Mouse (Mus musculus): ENCODE results near the gene Galt. TPM values are rescaled to one million over a fixed set of nuclear protein-coding genes. Genes with fewer than 3 reads are reported as not detected.

Galt gene
- 52.5 and 58.9 TPM in 2 replicates for polyA plus RNA-seq (2015; fragmentation: Nextera tagmentation; extraction: Ambion mirVana)

DNA sequence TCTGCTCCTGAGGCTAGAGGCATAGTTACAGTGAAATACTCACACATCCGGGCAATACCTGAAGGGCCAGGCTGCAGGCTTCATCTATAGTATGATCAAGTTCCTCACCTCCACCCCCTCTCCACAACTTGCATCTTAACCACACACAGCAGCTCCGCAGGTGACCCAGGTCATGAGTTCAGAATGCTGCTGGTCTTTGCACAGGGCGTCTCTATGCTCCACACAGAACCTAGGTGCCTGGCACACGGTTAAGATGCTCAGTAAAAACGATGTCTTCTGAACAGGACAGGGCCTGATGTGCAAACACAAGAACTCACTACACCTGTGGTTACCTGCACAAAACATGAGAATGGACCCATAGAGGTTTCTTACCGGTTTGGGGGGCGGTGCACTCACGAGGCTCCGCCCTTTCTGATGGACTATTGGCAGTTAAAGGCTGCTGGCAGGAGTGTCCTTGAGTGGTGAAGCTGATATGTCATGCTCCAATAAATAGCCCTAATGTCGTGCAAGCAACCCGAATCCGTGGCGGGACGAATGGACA is at the start of gene Galt:
TSS of gene Galt (plus strand) at position 432 of the 541 bp plus-strand sequence.
- Histone ChIP-seq H3K36me3 (ENCODE audit: control insufficient read depth, insufficient read depth, low read length) (no peaks in the 10 kb centered on the region; the same call in 1 of the 2 replicates), H3K4me2 (ENCODE audit: low read length) (peak within 1 kb of the TSS; percentile 58), H3K9ac (ENCODE audit: low read depth, low read length) (peak within 1 kb of the TSS; percentile 75), H3K27ac (ENCODE audit: low read length) (peak within 1 kb of the TSS; percentile 83), H3K4me3 (ENCODE audit: low read depth, low read length) (peak within 1 kb of the TSS; percentile 66), H3K4me1 (ENCODE audit: control insufficient read depth, insufficient read depth, low read length) (peaks cover 9% of the 10 kb centered on the region), H3K27me3 (ENCODE audit: control insufficient read depth, insufficient read depth, low read depth, low read length) (no peaks in the 10 kb centered on the region), H3K9me3 (replicated peaks; ENCODE audit: control insufficient read depth, low read length, poor library complexity, severe bottlenecking) (no peaks in the 10 kb centered on the region)
- 12% methylated on average over 14 of the region's 14 CpGs for WGBS
- ATAC-seq = peak; percentile 81

DNA sequence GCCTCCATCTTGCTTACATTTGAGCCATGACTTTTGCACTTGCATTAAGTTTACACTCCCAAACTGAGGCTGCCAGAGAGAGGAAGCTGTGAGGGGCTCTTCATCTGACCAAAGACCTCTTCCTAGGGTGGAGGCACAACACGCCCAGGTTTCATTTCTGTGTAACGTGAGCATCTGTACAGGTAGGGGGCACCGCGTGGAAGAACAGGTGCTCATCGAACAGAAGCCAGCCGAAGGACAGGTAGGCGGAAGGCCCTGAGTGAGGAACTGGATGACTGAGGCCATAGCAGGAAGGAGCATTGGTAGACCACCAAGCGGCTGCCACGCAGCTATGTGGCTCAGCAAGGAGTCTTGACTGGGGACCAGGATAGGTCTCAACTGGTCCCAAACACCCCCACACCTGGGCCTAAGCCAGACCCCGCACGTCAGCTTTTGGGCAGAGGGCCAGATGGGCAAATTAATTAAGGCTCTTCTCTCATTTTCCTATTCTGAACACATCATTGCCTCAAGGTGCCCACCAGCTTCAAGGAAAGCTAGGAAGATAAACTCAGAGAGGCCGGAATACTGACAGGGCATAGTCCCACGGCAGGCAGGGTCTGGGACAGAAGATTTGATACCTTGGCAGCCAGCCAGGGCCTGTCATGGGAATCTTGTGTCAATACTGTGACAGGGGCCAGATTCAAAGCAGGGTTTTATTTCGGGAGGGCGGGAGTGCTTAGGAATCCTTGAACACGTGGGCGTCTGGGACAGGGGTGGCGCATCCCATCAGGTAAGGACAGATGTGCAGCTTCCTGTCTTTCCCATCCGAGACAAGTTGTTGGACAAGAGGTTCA is 48.9 kb upstream of the Galt start:
- Histone ChIP-seq H3K27me3 (ENCODE audit: control insufficient read depth, insufficient read depth, low read depth, low read length) (no peaks in the 10 kb centered on the region), H3K4me1 (ENCODE audit: control insufficient read depth, insufficient read depth, low read length) (peaks cover 23% of the 10 kb centered on the region), H3K4me2 (ENCODE audit: low read length) (peak overlapping the region; percentile 21; the same call in 1 of the 2 replicates), H3K9me3 (replicated peaks; ENCODE audit: control insufficient read depth, low read length, poor library complexity, severe bottlenecking) (no peaks in the 10 kb centered on the region), H3K4me3 (ENCODE audit: low read depth, low read length) (no peak overlapping the region), H3K9ac (ENCODE audit: low read depth, low read length) (peak overlapping the region; percentile 42; the same call in 1 of the 2 replicates), H3K36me3 (ENCODE audit: control insufficient read depth, insufficient read depth, low read length) (no peaks in the 10 kb centered on the region), H3K27ac (ENCODE audit: low read length) (peak overlapping the region; percentile 58)
- peak; percentile 4; the same call in 1 of the 2 replicates for ATAC-seq
- 50% methylated on average over 19 of the region's 19 CpGs for WGBS

DNA sequence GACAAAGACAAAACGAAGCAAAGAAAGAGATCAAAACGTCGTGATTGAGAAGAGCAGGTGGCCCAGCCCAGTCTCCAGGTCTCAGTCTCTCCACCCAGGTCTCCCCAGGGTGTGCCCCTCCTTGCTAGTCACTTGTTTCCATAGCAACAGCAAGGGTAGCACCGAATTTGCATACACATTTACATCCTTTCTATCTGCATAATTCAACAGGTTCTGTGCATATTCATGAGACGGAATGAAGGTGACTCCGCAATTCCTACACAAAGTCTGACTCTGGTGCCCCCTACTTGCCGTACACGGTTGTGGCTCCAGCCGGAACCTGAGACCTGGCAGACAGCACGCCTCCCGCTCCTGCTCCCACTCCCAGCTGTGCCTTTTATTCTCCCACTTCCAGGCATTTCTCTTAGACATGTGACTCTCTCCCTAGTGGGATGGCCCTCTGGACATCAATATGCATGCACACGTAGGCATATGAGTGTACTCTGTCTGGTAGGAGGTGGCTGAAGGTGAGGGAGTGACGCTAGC is 48.0 kb upstream of the Galt start:
- no peak overlapping the region for H3K4me3 ChIP-seq (ENCODE audit: low read depth, low read length)
- peaks cover 32% of the 10 kb centered on the region for H3K4me1 ChIP-seq (ENCODE audit: control insufficient read depth, insufficient read depth, low read length)
- peak; percentile 81 for ATAC-seq
- H3K9me3 ChIP-seq (replicated peaks; ENCODE audit: control insufficient read depth, low read length, poor library complexity, severe bottlenecking) = no peaks in the 10 kb centered on the region
- H3K27me3 ChIP-seq (ENCODE audit: control insufficient read depth, insufficient read depth, low read depth, low read length) = no peaks in the 10 kb centered on the region
- 1% methylated on average over 13 of the region's 13 CpGs for WGBS
- H3K4me2 ChIP-seq (ENCODE audit: low read length) = peak overlapping the region; percentile 21
- 0 out of 2 replicates have a peak overlapping the region, but pooled peaks have one; percentile 15 for H3K9ac ChIP-seq (ENCODE audit: low read depth, low read length)
- peak overlapping the region; percentile 62 for H3K27ac ChIP-seq (ENCODE audit: low read length)
- no peaks in the 10 kb centered on the region for H3K36me3 ChIP-seq (ENCODE audit: control insufficient read depth, insufficient read depth, low read length)

DNA sequence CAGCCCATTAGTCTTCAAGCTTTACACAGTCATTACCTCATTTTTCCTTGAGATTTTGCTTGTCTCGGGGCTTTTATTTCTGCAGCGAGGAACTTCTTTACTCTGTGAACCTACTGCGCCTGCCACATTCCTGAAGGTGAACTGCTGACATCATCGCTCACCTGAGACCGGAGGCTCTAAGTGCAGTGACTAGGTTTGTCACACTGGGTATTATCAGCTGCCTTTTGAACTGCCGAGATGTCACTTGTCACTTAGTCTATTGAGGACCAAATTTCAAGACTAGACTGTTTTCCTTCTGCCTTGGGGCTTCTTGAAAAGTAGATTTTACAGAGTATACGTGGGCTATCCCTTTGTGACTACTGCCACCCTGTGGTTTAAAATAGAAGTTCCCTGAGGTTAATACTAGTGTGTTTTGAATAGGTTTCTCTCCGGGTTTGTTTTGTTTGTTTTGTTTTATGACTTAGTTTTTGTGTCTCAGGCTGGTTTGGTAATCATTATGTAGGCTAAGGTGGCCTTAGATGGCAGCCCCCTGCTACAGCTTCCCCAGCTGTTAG is 46.8 kb upstream of the Galt start:
- Histone ChIP-seq H3K36me3 (ENCODE audit: control insufficient read depth, insufficient read depth, low read length) (no peaks in the 10 kb centered on the region), H3K9ac (ENCODE audit: low read depth, low read length) (no peak overlapping the region), H3K4me1 (ENCODE audit: control insufficient read depth, insufficient read depth, low read length) (peaks cover 41% of the 10 kb centered on the region), H3K9me3 (replicated peaks; ENCODE audit: control insufficient read depth, low read length, poor library complexity, severe bottlenecking) (no peaks in the 10 kb centered on the region), H3K27me3 (ENCODE audit: control insufficient read depth, insufficient read depth, low read depth, low read length) (no peaks in the 10 kb centered on the region), H3K4me3 (ENCODE audit: low read depth, low read length) (no peak overlapping the region), H3K27ac (ENCODE audit: low read length) (peak overlapping the region; percentile 62; the same call in 1 of the 2 replicates), H3K4me2 (ENCODE audit: low read length) (no peak overlapping the region)
- peak; percentile 39 for ATAC-seq
- WGBS = 42% methylated on average over 8 of the region's 8 CpGs

DNA sequence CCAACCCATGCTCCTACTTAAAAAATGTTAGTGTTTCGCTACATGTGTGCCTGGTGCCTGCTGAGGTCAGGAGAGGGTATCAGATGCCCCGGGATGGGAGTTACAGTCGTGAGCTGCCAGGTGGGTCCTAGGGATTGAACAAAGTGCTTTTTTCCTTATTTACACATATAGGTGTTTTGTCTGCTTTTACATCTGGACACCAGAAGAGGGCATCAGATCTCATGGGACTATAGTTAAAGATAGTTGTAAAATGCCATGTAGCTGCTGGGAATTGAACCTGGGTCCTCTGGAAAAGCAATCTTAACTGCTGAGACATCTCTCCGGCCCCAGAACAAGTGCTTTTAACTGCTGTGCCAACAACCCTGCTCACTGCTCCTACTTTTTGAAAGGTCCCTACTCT is 44.8 kb upstream of the Galt start:
- 70% methylated on average over 4 of the region's 4 CpGs for WGBS

DNA sequence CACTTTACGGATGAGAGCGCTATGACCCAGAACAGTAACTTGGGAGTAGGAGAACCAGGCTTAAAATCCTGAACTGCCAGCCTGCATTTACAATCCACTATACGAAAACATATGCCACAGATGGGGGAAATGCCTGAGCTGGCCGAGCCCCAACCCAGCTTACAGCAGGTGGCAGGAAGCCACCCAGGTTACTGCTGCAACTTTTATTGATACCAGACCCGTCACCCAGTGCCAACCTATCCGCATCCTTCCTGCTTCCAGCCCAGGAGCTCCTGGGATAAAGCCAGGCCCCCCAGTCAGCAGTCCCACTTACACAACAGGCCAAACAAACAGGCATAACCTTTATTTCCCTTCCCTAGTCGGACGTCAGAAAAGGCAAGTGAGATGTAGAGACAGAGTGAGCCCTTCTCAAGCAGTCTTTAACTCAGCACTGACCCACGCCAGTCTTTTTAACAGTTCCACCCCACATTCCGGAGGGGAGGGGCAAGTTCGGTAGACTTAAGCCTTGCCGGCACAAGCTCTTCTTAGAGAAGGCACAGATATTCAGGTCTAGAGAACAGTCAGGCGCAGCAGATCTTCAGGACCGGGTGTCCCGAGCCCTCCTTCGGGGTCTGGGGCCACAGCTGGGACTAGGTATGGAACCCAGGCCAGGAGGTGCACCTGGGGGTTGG is 43.2 kb upstream of the Galt start:
- no peak for ATAC-seq
- H3K9me3 ChIP-seq (replicated peaks; ENCODE audit: control insufficient read depth, low read length, poor library complexity, severe bottlenecking) = no peaks in the 10 kb centered on the region
- peak overlapping the region; percentile 71 for H3K4me3 ChIP-seq (ENCODE audit: low read depth, low read length)
- no peaks in the 10 kb centered on the region; the same call in 1 of the 2 replicates for H3K36me3 ChIP-seq (ENCODE audit: control insufficient read depth, insufficient read depth, low read length)
- H3K9ac ChIP-seq (ENCODE audit: low read depth, low read length) = peak overlapping the region; percentile 89
- 72% methylated on average over 16 of the region's 16 CpGs for WGBS
- H3K4me2 ChIP-seq (ENCODE audit: low read length) = peak overlapping the region; percentile 90
- peaks cover 44% of the 10 kb centered on the region for H3K4me1 ChIP-seq (ENCODE audit: control insufficient read depth, insufficient read depth, low read length)
- H3K27me3 ChIP-seq (ENCODE audit: control insufficient read depth, insufficient read depth, low read depth, low read length) = no peaks in the 10 kb centered on the region
- no peak overlapping the region for H3K27ac ChIP-seq (ENCODE audit: low read length)

More for the DNA sequence above, 44.8 kb upstream of the Galt start:
- no peaks in the 10 kb centered on the region for H3K9me3 ChIP-seq (replicated peaks; ENCODE audit: control insufficient read depth, low read length, poor library complexity, severe bottlenecking)
- no peak overlapping the region for H3K4me2 ChIP-seq (ENCODE audit: low read length)
- peaks cover 54% of the 10 kb centered on the region for H3K4me1 ChIP-seq (ENCODE audit: control insufficient read depth, insufficient read depth, low read length)
- no peak overlapping the region for H3K4me3 ChIP-seq (ENCODE audit: low read depth, low read length)
- H3K9ac ChIP-seq (ENCODE audit: low read depth, low read length) = no peak overlapping the region
- no peak overlapping the region for H3K27ac ChIP-seq (ENCODE audit: low read length)
- no peaks in the 10 kb centered on the region for H3K36me3 ChIP-seq (ENCODE audit: control insufficient read depth, insufficient read depth, low read length)
- H3K27me3 ChIP-seq (ENCODE audit: control insufficient read depth, insufficient read depth, low read depth, low read length) = no peaks in the 10 kb centered on the region
- no peak for ATAC-seq

DNA sequence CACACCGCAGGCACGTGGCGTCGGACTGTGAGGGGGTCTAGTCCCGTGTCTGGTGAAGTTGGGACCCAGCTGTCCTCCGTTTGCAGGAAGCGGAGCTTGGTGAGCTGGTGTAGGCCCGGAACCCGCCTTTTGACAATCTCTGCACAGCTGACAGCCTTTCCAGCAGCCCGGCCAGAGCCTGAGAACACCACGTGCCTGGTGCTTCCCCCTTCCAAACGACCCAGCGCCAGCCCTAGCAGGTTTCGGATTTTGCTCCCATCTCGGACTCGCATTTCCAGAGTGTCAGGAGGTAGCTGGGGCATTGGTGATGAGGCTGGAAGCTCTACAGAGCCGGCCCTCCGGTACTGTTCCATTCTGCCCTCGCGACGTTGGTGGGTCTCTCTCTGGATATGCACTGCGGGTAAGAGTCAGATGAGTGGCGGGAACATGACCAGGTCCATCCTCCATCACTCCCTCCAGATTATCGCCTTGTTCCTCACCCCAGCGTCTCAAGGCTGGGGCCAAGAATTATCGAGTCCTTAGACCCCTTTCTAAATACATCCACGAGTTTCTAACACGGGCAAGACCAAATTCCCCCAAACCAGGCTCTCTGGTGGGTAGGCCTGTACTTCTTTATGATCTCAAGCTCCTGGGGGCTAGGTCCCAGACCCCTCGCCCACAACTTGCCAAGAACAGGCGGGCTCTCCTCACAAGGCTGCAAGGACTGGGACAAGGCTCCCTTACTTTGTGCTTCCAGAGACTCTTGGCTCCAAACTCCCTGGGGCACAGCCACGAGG is 42.4 kb upstream of the Galt start:
- no peaks in the 10 kb centered on the region for H3K9me3 ChIP-seq (replicated peaks; ENCODE audit: control insufficient read depth, low read length, poor library complexity, severe bottlenecking)
- H3K9ac ChIP-seq (ENCODE audit: low read depth, low read length) = peak overlapping the region; percentile 89
- peaks cover 4% of the 10 kb centered on the region for H3K36me3 ChIP-seq (ENCODE audit: control insufficient read depth, insufficient read depth, low read length)
- H3K4me3 ChIP-seq (ENCODE audit: low read depth, low read length) = peak overlapping the region; percentile 71
- peak overlapping the region; percentile 86 for H3K27ac ChIP-seq (ENCODE audit: low read length)
- peak; percentile 19 for ATAC-seq
- peak overlapping the region; percentile 90 for H3K4me2 ChIP-seq (ENCODE audit: low read length)
- no peaks in the 10 kb centered on the region for H3K27me3 ChIP-seq (ENCODE audit: control insufficient read depth, insufficient read depth, low read depth, low read length)
- WGBS = 39% methylated on average over 31 of the region's 31 CpGs
- peaks cover 36% of the 10 kb centered on the region for H3K4me1 ChIP-seq (ENCODE audit: control insufficient read depth, insufficient read depth, low read length)
